26 mouse cellular contexts compared by ENCODE assay signal in genomic region chr11:69776488-69776887, GRCm38 (mm10). TPM values are rescaled to one million over a fixed set of nuclear protein-coding genes. Genes with fewer than 3 reads are reported as not detected.
DNase-seq lines count a peak whose midpoint lies in the region; ATAC-seq lines count a peak whose summit lies in the region.
"Had no signal": no experiment of that assay in that cellular context is flagged by ENCODE, and none has a peak within 500 bp of the region (broad histone marks: within the 10 kb centered on the region; RNA-seq: fewer than 3 reads in every experiment).

No protein-coding gene starts in this region.

- WGBS in hindbrain, embryonic 13.5 days: 82% methylated on average over 20 of the region's 20 CpGs
- 85% methylated on average over 20 of the region's 20 CpGs for WGBS in hindbrain, embryonic 10.5 days
- 87% methylated on average over 20 of the region's 20 CpGs for WGBS in midbrain, embryonic 15.5 days
- WGBS in midbrain, embryonic 11.5 days: 84% methylated on average over 20 of the region's 20 CpGs
- WGBS in limb, embryonic 10.5 days: 82% methylated on average over 20 of the region's 20 CpGs

- H3K4me1 ChIP-seq in hindbrain, embryonic 13.5 days (replicated peaks): peaks cover 12% of the 10 kb centered on the region
- peaks cover 22% of the 10 kb centered on the region for H3K4me1 ChIP-seq in hindbrain, embryonic 10.5 days (replicated peaks)
- no peaks in the 10 kb centered on the region for H3K4me1 ChIP-seq in midbrain, embryonic 15.5 days
- H3K4me1 ChIP-seq in midbrain, embryonic 11.5 days (ENCODE audit: control insufficient read depth, insufficient read depth, low read length): no peaks in the 10 kb centered on the region
- peaks cover 19% of the 10 kb centered on the region for H3K4me1 ChIP-seq in limb, embryonic 10.5 days

- peaks cover 33% of the 10 kb centered on the region for H3K36me3 ChIP-seq in hindbrain, embryonic 13.5 days
- H3K36me3 ChIP-seq in hindbrain, embryonic 10.5 days: peaks cover 11% of the 10 kb centered on the region
- peaks cover 6% of the 10 kb centered on the region; the same call in 1 of the 2 replicates for H3K36me3 ChIP-seq in midbrain, embryonic 15.5 days (replicated peaks)
- no peaks in the 10 kb centered on the region for H3K36me3 ChIP-seq in midbrain, embryonic 11.5 days (ENCODE audit: control insufficient read depth, insufficient read depth, low read length)
- 0 out of 2 replicates have a peak, but pooled peaks cover 2% of the 10 kb centered on the region for H3K36me3 ChIP-seq in limb, embryonic 10.5 days

- no peak overlapping the region for H3K4me2 ChIP-seq in hindbrain, embryonic 13.5 days
- no peak overlapping the region for H3K4me2 ChIP-seq in midbrain, embryonic 15.5 days
- no peak overlapping the region for H3K4me2 ChIP-seq in midbrain, embryonic 11.5 days
- H3K4me2 ChIP-seq: heart, embryonic 13.5 days; liver, embryonic 12.5 days had no signal

- no peak for ATAC-seq in hindbrain, embryonic 13.5 days (ENCODE audit: low FRiP score)
- ATAC-seq in midbrain, embryonic 15.5 days (replicated peaks): 0 out of 2 replicates have a peak, but pooled peaks have one; percentile 39
- no peak for ATAC-seq in midbrain, embryonic 11.5 days (ENCODE audit: low FRiP score)
- ATAC-seq: forebrain, postnatal 0 days; liver, embryonic 12.5 days; liver, postnatal 0 days; Patski had no signal

- no peak overlapping the region for H3K27ac ChIP-seq in hindbrain, embryonic 13.5 days
- no peak overlapping the region for H3K27ac ChIP-seq in hindbrain, embryonic 10.5 days
- no peak overlapping the region for H3K27ac ChIP-seq in midbrain, embryonic 15.5 days
- H3K27ac ChIP-seq in midbrain, embryonic 11.5 days (ENCODE audit: low read depth, low read length): no peak overlapping the region
- H3K27ac ChIP-seq in limb, embryonic 10.5 days: peak overlapping the region; percentile 37; the same call in 1 of the 2 replicates
- H3K27ac ChIP-seq: heart, adult 2 months; heart, embryonic 13.5 days; liver, embryonic 12.5 days had no signal

- H3K9me3 ChIP-seq in hindbrain, embryonic 13.5 days: no peaks in the 10 kb centered on the region
- no peaks in the 10 kb centered on the region for H3K9me3 ChIP-seq in hindbrain, embryonic 10.5 days
- H3K9me3 ChIP-seq in midbrain, embryonic 15.5 days: no peaks in the 10 kb centered on the region
- no peaks in the 10 kb centered on the region for H3K9me3 ChIP-seq in midbrain, embryonic 11.5 days (ENCODE audit: control insufficient read depth, low read length)
- no peaks in the 10 kb centered on the region for H3K9me3 ChIP-seq in limb, embryonic 10.5 days (replicated peaks)
- H3K9me3 ChIP-seq: heart, embryonic 13.5 days; liver, embryonic 12.5 days; megakaryocyte, embryonic 14.5 days had no signal

- H3K27me3 ChIP-seq in hindbrain, embryonic 13.5 days: peaks cover 23% of the 10 kb centered on the region
- H3K27me3 ChIP-seq in hindbrain, embryonic 10.5 days (ENCODE audit: insufficient read depth, poor library complexity, severe bottlenecking): peaks cover 52% of the 10 kb centered on the region
- H3K27me3 ChIP-seq in midbrain, embryonic 15.5 days (replicated peaks): no peaks in the 10 kb centered on the region
- no peaks in the 10 kb centered on the region for H3K27me3 ChIP-seq in midbrain, embryonic 11.5 days (ENCODE audit: control insufficient read depth, insufficient read depth, low read length)
- peaks cover 65% of the 10 kb centered on the region for H3K27me3 ChIP-seq in limb, embryonic 10.5 days (ENCODE audit: low read depth, poor library complexity, severe bottlenecking)
- H3K27me3 ChIP-seq: Patski had no signal

- H3K4me3 ChIP-seq in hindbrain, embryonic 13.5 days: no peak overlapping the region
- no peak overlapping the region; the same call in 1 of the 2 replicates for H3K4me3 ChIP-seq in hindbrain, embryonic 10.5 days
- H3K4me3 ChIP-seq in midbrain, embryonic 15.5 days: no peak overlapping the region
- no peak overlapping the region for H3K4me3 ChIP-seq in midbrain, embryonic 11.5 days (ENCODE audit: low read depth, low read length)
- H3K4me3 ChIP-seq in limb, embryonic 10.5 days: no peak overlapping the region
- H3K4me3 ChIP-seq: heart, adult 2 months; heart, embryonic 13.5 days; liver, embryonic 12.5 days; megakaryocyte, embryonic 14.5 days had no signal

- H3K9ac ChIP-seq in hindbrain, embryonic 13.5 days: peak overlapping the region; percentile 9; the same call in 1 of the 2 replicates
- H3K9ac ChIP-seq in midbrain, embryonic 15.5 days: no peak overlapping the region
- no peak overlapping the region for H3K9ac ChIP-seq in midbrain, embryonic 11.5 days (ENCODE audit: low read length)
- H3K9ac ChIP-seq: forebrain, postnatal 0 days; heart, embryonic 13.5 days; liver, embryonic 12.5 days; liver, postnatal 0 days had no signal

- no peak for DNase-seq in hindbrain, embryonic 10.5 days (ENCODE audit: low spot score)
- no peak for DNase-seq in midbrain, embryonic 11.5 days (ENCODE audit: low spot score, missing footprints)
- DNase-seq in limb, embryonic 10.5 days (ENCODE audit: low spot score): no peak
- no peak for DNase-seq in retina, postnatal 1 day
- DNase-seq: adrenal gland, postnatal 10 days; B cell, adult 2 months; cerebellum, adult 8-10 months; forebrain, postnatal 0 days; gastrocnemius, postnatal 10 days; heart, adult 2 months; heart, postnatal 10 days; kidney, adult 11 months; kidney, postnatal 14 days; layer of hippocampus, adult 9-11 months; liver, postnatal 0 days; lung, postnatal 4 days; right cerebral cortex, postnatal 14 days had no signal

RNA-seq across cellular contexts. Expression of gene Zbtb4, which starts 10.8 kb away (rescaled TPM):
- 3.2 TPM in 2 replicates for polyA plus RNA-seq in hindbrain, embryonic 13.5 days (2015; fragmentation: Nextera tagmentation; extraction: Ambion mirVana)
- 0.80 and 1.2 TPM in 2 replicates for polyA plus RNA-seq in hindbrain, embryonic 10.5 days (2016; fragmentation: Nextera tagmentation; extraction: Ambion mirVana)
- polyA plus RNA-seq in midbrain, embryonic 15.5 days (2015; fragmentation: Nextera tagmentation; extraction: Ambion mirVana): 4.1 and 4.3 TPM in 2 replicates
- 0.90 and 0.91 TPM in 2 replicates for polyA plus RNA-seq in midbrain, embryonic 11.5 days (2014; fragmentation: Nextera tagmentation; extraction: Ambion mirVana)
- 0.25 and 0.59 TPM in 2 replicates for polyA plus RNA-seq in limb, embryonic 10.5 days (2016; fragmentation: Nextera tagmentation; extraction: Ambion mirVana)

RNA-seq across cellular contexts. Expression of gene Slc35g3, which starts 14.7 kb away (rescaled TPM):
- polyA plus RNA-seq in hindbrain, embryonic 13.5 days (2015; fragmentation: Nextera tagmentation; extraction: Ambion mirVana): 0.35 and 0.87 TPM in 2 replicates
- 0.50 TPM in 1 of 2 replicates, not detected in the other for polyA plus RNA-seq in hindbrain, embryonic 10.5 days (2016; fragmentation: Nextera tagmentation; extraction: Ambion mirVana)
- polyA plus RNA-seq in midbrain, embryonic 15.5 days (2015; fragmentation: Nextera tagmentation; extraction: Ambion mirVana): 0.17 and 0.26 TPM in 2 replicates
- not detected in 2 replicates for polyA plus RNA-seq in midbrain, embryonic 11.5 days (2014; fragmentation: Nextera tagmentation; extraction: Ambion mirVana)
- 0.09 and 0.10 TPM in 2 replicates for polyA plus RNA-seq in limb, embryonic 10.5 days (2016; fragmentation: Nextera tagmentation; extraction: Ambion mirVana)
- polyA plus RNA-seq: forebrain, embryonic 11.5 days; forebrain, postnatal 0 days; liver, embryonic 12.5 days; liver, postnatal 0 days; neural tube, embryonic 14.5 days; stomach, embryonic 14.5 days had no signal

RNA-seq across cellular contexts. Expression of gene Polr2a, which starts 18.1 kb away (rescaled TPM):
- 18.8 and 20.4 TPM in 2 replicates for polyA plus RNA-seq in hindbrain, embryonic 13.5 days (2015; fragmentation: Nextera tagmentation; extraction: Ambion mirVana)
- polyA plus RNA-seq in hindbrain, embryonic 10.5 days (2016; fragmentation: Nextera tagmentation; extraction: Ambion mirVana): 31.1 and 37.9 TPM in 2 replicates
- polyA plus RNA-seq in midbrain, embryonic 15.5 days (2015; fragmentation: Nextera tagmentation; extraction: Ambion mirVana): 15.9 and 17.4 TPM in 2 replicates
- polyA plus RNA-seq in midbrain, embryonic 11.5 days (2014; fragmentation: Nextera tagmentation; extraction: Ambion mirVana): 52.4 and 54.1 TPM in 2 replicates
- 41.8 and 47.0 TPM in 2 replicates for polyA plus RNA-seq in limb, embryonic 10.5 days (2016; fragmentation: Nextera tagmentation; extraction: Ambion mirVana)

RNA-seq across cellular contexts. Expression of gene Chrnb1, which starts 19.3 kb away (rescaled TPM):
- polyA plus RNA-seq in hindbrain, embryonic 13.5 days (2015; fragmentation: Nextera tagmentation; extraction: Ambion mirVana): 1.5 and 2.6 TPM in 2 replicates
- 1.6 and 2.2 TPM in 2 replicates for polyA plus RNA-seq in hindbrain, embryonic 10.5 days (2016; fragmentation: Nextera tagmentation; extraction: Ambion mirVana)
- polyA plus RNA-seq in midbrain, embryonic 15.5 days (2015; fragmentation: Nextera tagmentation; extraction: Ambion mirVana): 0.98 and 1.2 TPM in 2 replicates
- polyA plus RNA-seq in midbrain, embryonic 11.5 days (2014; fragmentation: Nextera tagmentation; extraction: Ambion mirVana): 0.67 and 0.79 TPM in 2 replicates
- polyA plus RNA-seq in limb, embryonic 10.5 days (2016; fragmentation: Nextera tagmentation; extraction: Ambion mirVana): 0.87 and 2.5 TPM in 2 replicates

RNA-seq across cellular contexts. Expression of gene Fgf11, which starts 25.2 kb away (rescaled TPM):
- 4.8 and 5.5 TPM in 2 replicates for polyA plus RNA-seq in hindbrain, embryonic 13.5 days (2015; fragmentation: Nextera tagmentation; extraction: Ambion mirVana)
- 0.76 and 1.8 TPM in 2 replicates for polyA plus RNA-seq in hindbrain, embryonic 10.5 days (2016; fragmentation: Nextera tagmentation; extraction: Ambion mirVana)
- 3.7 and 4.5 TPM in 2 replicates for polyA plus RNA-seq in midbrain, embryonic 15.5 days (2015; fragmentation: Nextera tagmentation; extraction: Ambion mirVana)
- 1.3 and 1.5 TPM in 2 replicates for polyA plus RNA-seq in midbrain, embryonic 11.5 days (2014; fragmentation: Nextera tagmentation; extraction: Ambion mirVana)
- 0.40 and 0.55 TPM in 2 replicates for polyA plus RNA-seq in limb, embryonic 10.5 days (2016; fragmentation: Nextera tagmentation; extraction: Ambion mirVana)
